Mouse (Mus musculus): ENCODE measurements around the gene Nop56.

Nop56 gene

DNA sequence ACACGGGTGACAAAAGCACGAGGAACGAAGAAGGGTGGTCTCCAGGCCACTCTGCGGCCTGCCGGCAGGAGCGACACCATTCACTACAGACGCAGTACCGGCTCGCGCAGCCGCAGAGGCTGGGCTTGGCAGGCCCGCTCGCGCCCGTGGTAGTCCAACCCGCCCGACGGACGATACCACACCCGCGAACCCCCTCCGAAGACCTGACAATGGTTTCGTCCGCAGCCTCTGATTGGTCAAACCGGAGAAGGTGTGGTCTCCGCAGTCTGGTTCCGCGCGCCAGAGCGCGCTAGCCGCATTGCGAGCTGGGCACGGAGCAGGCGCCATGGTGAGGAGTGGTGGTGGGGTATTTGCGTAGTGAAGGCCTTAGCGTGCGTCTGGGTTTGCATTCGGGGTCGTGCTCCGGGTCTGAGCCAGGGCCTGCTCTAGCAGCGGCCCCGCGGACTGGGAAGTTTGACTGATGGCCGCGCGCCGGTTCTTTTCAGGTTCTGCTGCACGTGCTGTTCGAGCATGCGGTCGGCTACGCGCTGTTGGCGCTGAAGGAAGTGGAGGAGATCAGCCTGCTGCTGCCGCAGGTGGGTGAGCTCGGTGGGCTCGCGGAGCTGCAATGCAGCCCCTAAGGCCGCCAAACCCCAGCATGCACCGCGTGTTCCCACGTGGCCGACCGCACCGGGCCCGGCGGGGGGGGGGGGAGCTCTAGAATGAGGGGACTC is at the start of gene Nop56:
Gene Nop56 (plus strand): TSS at position 282 of the 713 bp plus-strand sequence.
- peak; percentile 98 for DNase-seq (ENCODE audit: low spot score)

DNA sequence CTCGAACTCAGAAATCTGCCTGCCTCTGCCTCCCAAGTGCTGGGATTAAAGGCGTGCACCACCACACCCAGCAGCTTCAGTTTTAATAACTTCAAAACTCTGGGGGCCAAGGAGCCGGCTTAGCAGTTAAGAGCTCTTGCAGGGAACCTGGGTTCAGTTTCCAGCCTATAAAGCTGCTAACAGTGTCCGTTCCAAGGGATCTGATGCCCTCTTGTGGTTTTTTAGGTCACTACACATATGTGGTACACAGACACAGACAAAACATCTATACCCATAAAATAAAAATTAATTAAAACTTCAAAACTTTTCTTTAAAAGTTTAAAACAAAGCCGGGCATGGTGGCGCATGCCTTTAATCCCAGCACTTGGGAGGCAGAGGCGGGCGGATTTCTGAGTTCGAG is 27.3 kb upstream of the Nop56 start:
- DNase-seq (ENCODE audit: low spot score) = peak; percentile 26

DNA sequence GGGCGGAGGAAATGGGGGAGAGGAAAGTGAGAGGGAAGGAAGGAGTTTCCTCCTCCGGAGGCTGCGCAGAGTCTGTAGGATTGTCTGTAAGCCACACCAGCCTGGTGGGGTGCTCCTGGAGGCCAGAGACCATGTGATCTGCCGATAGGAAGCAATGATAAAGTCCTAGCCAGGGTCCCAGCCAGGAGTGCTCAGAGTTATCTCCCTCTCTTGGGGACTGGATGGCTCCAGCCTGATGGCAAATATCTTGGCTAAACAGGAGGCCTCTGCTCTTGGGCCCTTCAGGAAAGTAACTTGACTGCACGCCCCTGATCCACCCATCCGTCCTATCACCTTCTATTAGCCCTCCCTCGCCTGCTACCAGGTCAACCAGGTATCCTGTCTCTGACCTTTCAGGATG is 26.0 kb upstream of the Nop56 start:
- DNase-seq (ENCODE audit: low spot score) = no peak

DNA sequence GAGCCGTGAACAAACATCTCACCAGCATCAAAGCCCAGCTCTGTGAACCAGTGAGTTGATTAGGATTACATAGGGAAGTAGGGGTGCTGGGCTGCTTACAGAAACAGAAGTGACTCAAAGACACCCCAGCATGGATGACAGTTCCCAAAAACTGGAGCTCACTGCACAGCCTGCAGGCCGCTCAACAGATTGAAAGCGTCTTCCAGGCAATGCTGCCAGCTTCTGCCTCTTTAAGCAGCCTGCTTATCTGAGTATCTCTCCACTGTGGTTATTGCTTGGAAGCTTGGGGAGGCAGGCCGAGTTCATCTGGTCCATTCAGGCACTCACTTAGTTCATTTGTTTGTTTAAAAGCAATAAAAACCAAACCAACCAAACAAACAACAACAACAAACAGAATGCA is 17.5 kb upstream of the Nop56 start:
- DNase-seq (ENCODE audit: low spot score) = no peak

GRCm38 (mm10) chr2:130260822-130261221 is 13.4 kb upstream of the Nop56 start:
- no peak for DNase-seq (ENCODE audit: low spot score)

- DNase-seq (ENCODE audit: low spot score) = no peak
Measured at GRCm38 (mm10) chr2:130261914-130262313, 12.3 kb upstream of the Nop56 start.

- no peak for DNase-seq (ENCODE audit: low spot score)
Measured at GRCm38 (mm10) chr2:130262398-130262797, 11.8 kb upstream of the Nop56 start.

DNA sequence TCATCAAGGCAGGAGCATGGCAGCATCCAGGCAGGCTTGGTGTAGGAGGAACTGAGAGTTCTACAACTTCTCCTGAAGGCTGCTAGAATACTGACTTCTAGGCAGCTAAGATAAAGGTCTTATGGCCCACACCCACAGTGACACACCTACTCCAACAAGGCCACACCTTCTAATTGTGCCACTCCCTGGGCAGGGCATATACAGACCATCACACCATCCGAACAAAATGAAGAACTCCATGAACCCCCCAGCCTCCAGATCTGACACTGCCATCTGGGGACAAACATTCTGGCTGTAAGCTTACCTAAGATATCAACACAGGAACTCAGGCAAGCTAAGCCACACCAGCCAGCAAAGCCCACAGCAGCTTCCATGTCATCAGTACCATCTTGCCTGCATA is 8.7 kb upstream of the Nop56 start:
- no peak for DNase-seq (ENCODE audit: low spot score)

GRCm38 (mm10) chr2:130268074-130268473 is 6.2 kb upstream of the Nop56 start:
- no peak for DNase-seq (ENCODE audit: low spot score)

DNA sequence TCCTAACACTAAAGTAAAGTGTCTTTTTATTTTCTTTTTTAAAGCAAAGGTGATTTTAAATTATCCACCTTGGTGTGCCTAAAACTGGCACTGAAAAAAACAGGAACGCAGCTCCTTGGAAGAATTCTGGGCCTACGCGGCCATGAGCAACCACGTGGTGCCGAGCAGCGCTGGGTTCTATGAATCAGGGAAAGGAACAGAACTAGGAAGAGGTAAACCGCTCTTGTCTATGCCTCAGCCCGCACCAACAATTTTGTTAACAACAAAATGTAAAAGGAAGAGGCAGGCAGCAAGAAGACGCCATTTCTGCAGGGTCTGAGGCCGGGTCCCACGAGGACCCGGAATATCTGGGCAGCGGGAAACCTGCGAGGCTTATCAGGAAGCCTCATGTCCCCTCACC is 498 bp upstream of the Nop56 start:
- DNase-seq (ENCODE audit: low spot score) = peak; percentile 43

- no peak for DNase-seq (ENCODE audit: low spot score)
Measured at GRCm38 (mm10) chr2:130274862-130275261, 632 bp downstream of the Nop56 start.

GRCm38 (mm10) chr2:130275649-130276048 is 1.4 kb downstream of the Nop56 start:
- DNase-seq (ENCODE audit: low spot score) = peak; percentile 80

GRCm38 (mm10) chr2:130279600-130280091 is 5.4 kb downstream of the Nop56 start:
- no peak for DNase-seq (ENCODE audit: low spot score)

DNA sequence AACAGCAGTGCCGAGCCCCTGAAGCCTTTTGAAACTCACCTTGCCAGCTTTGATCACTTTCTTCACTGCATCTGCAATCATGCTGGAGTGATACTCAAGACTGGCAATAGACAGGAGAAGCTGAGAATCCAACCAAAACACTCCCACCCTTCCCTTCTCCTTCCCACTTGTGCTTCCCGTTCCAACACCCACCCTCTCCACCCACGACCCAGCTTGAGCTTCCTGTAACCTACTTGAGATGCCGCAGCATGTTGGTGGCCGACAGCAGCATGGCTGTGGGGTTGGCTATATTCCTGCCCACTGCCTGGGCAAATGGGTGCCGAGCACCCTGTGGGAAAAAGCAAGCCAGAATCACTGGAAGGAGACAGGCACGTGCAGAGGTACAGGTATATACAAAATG is 6.0 kb downstream of the Nop56 start:
- DNase-seq (ENCODE audit: low spot score) = no peak

- DNase-seq (ENCODE audit: low spot score) = peak; percentile 66
Measured at GRCm38 (mm10) chr2:130280818-130281217, 6.6 kb downstream of the Nop56 start.

- peak; percentile 86 for DNase-seq (ENCODE audit: low spot score)
Measured at GRCm38 (mm10) chr2:130283854-130284654, 9.8 kb downstream of the Nop56 start, which contains the start of gene Idh3b. Idh3b (minus strand) TSS chr2:130284547.

- no peak for DNase-seq (ENCODE audit: low spot score)
Measured at GRCm38 (mm10) chr2:130289086-130289485, 14.9 kb downstream of the Nop56 start.

DNA sequence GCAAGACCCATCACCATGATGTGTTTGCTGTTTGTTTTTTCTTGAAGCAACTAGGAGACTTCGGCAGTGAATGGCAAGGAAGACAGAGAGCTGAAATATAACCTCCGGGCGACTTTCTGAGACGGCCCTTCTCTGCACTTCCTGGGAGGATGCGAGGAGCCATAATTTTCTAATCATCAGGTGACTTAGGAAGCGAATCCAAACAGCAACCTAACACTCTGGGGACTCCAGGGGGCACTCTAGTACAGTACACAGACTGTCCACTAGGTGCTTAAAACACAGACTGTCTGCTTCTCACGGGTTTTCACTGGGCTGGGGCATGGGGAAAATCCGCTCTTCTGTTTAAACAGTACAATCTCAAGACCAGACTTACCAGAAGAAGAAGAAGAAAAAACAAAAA is 17.2 kb downstream of the Nop56 start:
- DNase-seq (ENCODE audit: low spot score) = peak; percentile 92

DNA sequence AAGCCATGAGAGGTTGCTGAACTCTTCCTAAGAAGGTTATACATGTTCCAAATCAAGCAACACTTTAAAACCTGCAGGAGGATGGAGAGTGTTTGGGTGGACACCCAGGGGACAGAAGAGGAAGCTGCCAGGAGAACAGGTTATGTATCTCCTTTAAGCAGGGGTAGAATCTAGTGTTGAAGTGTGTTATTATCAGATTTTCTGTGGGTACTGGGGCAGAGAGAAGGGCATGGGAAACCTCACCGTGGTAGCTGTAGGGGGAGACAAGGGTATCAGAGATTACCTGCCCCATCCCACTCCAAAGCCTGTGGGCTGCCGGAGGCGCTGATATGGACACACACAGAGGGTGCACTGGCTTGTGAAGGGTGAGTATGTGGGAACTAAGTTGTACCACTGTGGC is 18.8 kb downstream of the Nop56 start:
- DNase-seq (ENCODE audit: low spot score) = no peak

GRCm38 (mm10) chr2:130293486-130293885 is 19.3 kb downstream of the Nop56 start:
- DNase-seq (ENCODE audit: low spot score) = peak; percentile 83

DNA sequence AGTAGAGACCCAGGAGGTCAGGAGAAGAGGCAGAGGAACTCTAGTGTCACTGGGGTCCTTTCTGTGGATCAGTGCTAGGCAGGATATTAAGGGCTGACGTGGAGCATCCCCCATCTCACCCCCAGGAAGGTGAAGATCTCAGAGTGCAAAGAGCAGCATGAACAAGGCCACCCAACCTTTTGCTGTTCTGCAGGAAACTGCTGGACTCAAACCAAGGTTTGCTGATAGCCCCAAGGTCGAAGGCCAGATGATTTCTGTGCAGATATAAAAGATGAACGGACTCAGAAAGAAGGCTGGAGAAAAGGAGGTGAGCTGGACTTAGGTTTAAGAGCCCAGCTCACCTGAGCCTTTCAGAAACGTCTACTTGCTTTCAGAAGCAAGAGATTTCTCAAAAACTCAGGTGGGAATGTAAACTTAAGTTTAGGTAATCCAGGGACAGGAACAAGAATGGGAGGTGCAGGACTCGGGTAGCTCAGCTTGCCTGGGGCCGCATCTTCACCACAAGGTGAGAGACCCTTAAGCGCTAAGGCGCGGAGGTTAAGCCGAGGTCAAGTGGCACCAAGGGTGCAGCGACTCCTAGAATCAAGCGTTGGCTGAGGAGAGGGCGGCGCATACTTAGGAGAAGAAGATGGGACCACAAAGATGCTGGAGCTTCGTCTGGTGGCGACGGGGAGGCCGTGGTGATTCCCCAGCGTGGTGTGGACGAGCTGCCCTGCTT is 20.1 kb downstream of the Nop56 start:
- DNase-seq (ENCODE audit: low spot score) = no peak

DNA sequence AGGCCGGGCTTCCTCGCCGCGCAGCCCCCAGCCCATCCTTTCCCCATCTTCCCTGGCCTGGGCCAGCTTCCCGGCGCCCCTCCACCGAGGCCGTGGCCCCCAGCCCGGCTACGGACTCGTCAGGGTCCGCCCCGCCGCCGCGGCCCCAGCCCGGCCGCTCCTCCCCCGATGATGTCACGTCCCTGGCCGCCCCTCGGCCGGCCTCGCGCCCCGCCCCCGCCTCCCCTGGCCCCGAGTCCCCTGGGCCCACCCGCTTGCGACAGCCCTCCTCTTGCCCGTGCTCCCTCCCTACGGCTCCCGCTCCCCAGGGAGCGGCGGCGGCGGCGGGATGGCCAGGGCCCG is 20.7 kb downstream of the Nop56 start, which contains the start of gene Ebf4:
Gene Ebf4 (plus strand): TSS at position 234 of the 342 bp plus-strand sequence.
- DNase-seq (ENCODE audit: low spot score) = peak; percentile 75
